Comparison of ENCODE assay signal across 15 mouse cellular contexts in the genomic region with DNA sequence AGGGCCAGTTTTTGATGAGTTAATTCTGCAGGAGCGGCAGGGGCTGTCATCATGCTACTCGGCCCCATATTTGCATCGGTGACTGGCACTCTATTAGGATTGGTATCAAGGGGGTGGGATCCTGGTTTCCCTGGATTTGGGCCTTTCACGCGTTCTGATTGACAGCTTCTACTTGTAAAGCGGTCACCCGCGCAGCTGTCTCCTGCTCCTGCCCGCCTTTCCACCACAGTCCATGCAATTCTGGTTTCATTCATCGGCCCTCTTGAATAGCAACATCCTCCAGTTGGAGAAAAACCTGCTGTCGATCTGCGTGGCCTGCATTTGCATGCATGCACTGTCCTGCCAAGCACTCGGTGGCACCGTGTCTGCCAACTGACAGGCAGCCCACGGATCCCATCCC.
DNase-seq lines count a peak whose midpoint lies in the region; ATAC-seq and TF ChIP-seq lines count a peak whose summit lies in the region.
"Had no signal": no experiment of that assay in that cellular context is flagged by ENCODE, and none has a peak within 500 bp of the region (broad histone marks: within the 10 kb centered on the region; RNA-seq: fewer than 3 reads in every experiment).

No protein-coding gene starts in this region.

- DNase-seq in left cerebral cortex, postnatal 4 days: peak; percentile 18
- no peak for DNase-seq in left cerebral cortex, adult 2 months (ENCODE audit: extremely low spot score in 1 of 2, low spot score in 2 of 2)
- DNase-seq in embryonic facial prominence, embryonic 11.5 days (ENCODE audit: low spot score): peak; percentile 17
- DNase-seq in hindbrain, embryonic 10.5 days (ENCODE audit: low spot score): peak; percentile 70
- no peak for DNase-seq in testis, postnatal 10 days (ENCODE audit: low spot score)
- DNase-seq: cerebellum, adult 9-10 months; lung, embryonic 14.5 days had no signal

- TF ChIP-seq CTCF in left cerebral cortex, adult 2 months (IDR thresholded peaks at IDR 0.05): no peak

- peak; percentile 48; the same call in 1 of the 2 replicates for ATAC-seq in embryonic facial prominence, embryonic 11.5 days (replicated peaks; ENCODE audit: insufficient number of reproducible peaks, low FRiP score, low TSS enrichment, low read depth)
- peak; percentile 96 for ATAC-seq in midbrain, embryonic 13.5 days
- no peak for ATAC-seq in monocyte, adult 5-6 weeks (replicated peaks; ENCODE audit: insufficient number of reproducible peaks, low FRiP score, low TSS enrichment, poor library complexity, severe bottlenecking)
- ATAC-seq in CD4-positive, CD25-positive, alpha-beta regulatory T cell, adult 4 months: no peak
- ATAC-seq: activated CD4-positive, CD25-positive, alpha-beta regulatory T cell, adult 4 months had no signal

- intact Hi-C loops in left cerebral cortex, postnatal 4 days (cut with DNase I): no loop called here
- intact Hi-C loops in left cerebral cortex, adult 2 months (cut with DNase I): no loop called here

- H3K27ac ChIP-seq in left cerebral cortex, adult 2 months: no peak overlapping the region
- H3K27ac ChIP-seq in embryonic facial prominence, embryonic 11.5 days (replicated peaks; ENCODE audit: low read depth, low read length): no peak overlapping the region
- peak overlapping the region; percentile 56; the same call in 1 of the 2 replicates for H3K27ac ChIP-seq in hindbrain, embryonic 10.5 days
- H3K27ac ChIP-seq in midbrain, embryonic 13.5 days: peak overlapping the region; percentile 31; the same call in 1 of the 2 replicates
- H3K27ac ChIP-seq: heart, embryonic 13.5 days; kidney, embryonic 15.5 days; limb, embryonic 15.5 days; stomach, postnatal 0 days had no signal

- no peak overlapping the region for H3K4me3 ChIP-seq in left cerebral cortex, adult 2 months
- H3K4me3 ChIP-seq in embryonic facial prominence, embryonic 11.5 days (ENCODE audit: low read depth, low read length): no peak overlapping the region
- no peak overlapping the region; the same call in 1 of the 2 replicates for H3K4me3 ChIP-seq in hindbrain, embryonic 10.5 days
- H3K4me3 ChIP-seq in midbrain, embryonic 13.5 days (replicated peaks): no peak overlapping the region
- H3K4me3 ChIP-seq: heart, embryonic 13.5 days; kidney, embryonic 15.5 days; limb, embryonic 15.5 days had no signal

- 70% methylated on average over 15 of the region's 15 CpGs for WGBS in embryonic facial prominence, embryonic 11.5 days
- 27% methylated on average over 15 of the region's 15 CpGs for WGBS in hindbrain, embryonic 10.5 days
- 11% methylated on average over 15 of the region's 15 CpGs for WGBS in midbrain, embryonic 13.5 days

- no peaks in the 10 kb centered on the region for H3K4me1 ChIP-seq in embryonic facial prominence, embryonic 11.5 days (ENCODE audit: control insufficient read depth, insufficient read depth, low read length)
- H3K4me1 ChIP-seq in hindbrain, embryonic 10.5 days (replicated peaks): peaks cover 16% of the 10 kb centered on the region
- H3K4me1 ChIP-seq in midbrain, embryonic 13.5 days (replicated peaks): peaks cover 13% of the 10 kb centered on the region
- H3K4me1 ChIP-seq: heart, embryonic 13.5 days; kidney, embryonic 15.5 days; limb, embryonic 15.5 days had no signal

- H3K27me3 ChIP-seq in embryonic facial prominence, embryonic 11.5 days (ENCODE audit: control insufficient read depth, insufficient read depth, low read length): no peaks in the 10 kb centered on the region
- peaks cover 27% of the 10 kb centered on the region for H3K27me3 ChIP-seq in hindbrain, embryonic 10.5 days (ENCODE audit: insufficient read depth, poor library complexity, severe bottlenecking)
- H3K27me3 ChIP-seq in midbrain, embryonic 13.5 days: peaks cover 40% of the 10 kb centered on the region
- H3K27me3 ChIP-seq: heart, embryonic 13.5 days; kidney, embryonic 15.5 days; limb, embryonic 15.5 days had no signal

- H3K36me3 ChIP-seq in embryonic facial prominence, embryonic 11.5 days (replicated peaks; ENCODE audit: control insufficient read depth, insufficient read depth, low read depth, low read length): no peaks in the 10 kb centered on the region
- no peaks in the 10 kb centered on the region for H3K36me3 ChIP-seq in hindbrain, embryonic 10.5 days
- H3K36me3 ChIP-seq in midbrain, embryonic 13.5 days: no peaks in the 10 kb centered on the region
- H3K36me3 ChIP-seq: heart, embryonic 13.5 days; kidney, embryonic 15.5 days; limb, embryonic 15.5 days had no signal

- H3K9me3 ChIP-seq in embryonic facial prominence, embryonic 11.5 days (replicated peaks; ENCODE audit: control insufficient read depth, low read length): no peaks in the 10 kb centered on the region
- H3K9me3 ChIP-seq in hindbrain, embryonic 10.5 days: no peaks in the 10 kb centered on the region
- H3K9me3 ChIP-seq in midbrain, embryonic 13.5 days: no peaks in the 10 kb centered on the region
- H3K9me3 ChIP-seq: heart, embryonic 13.5 days; kidney, embryonic 15.5 days; limb, embryonic 15.5 days had no signal

- no peak overlapping the region for H3K9ac ChIP-seq in embryonic facial prominence, embryonic 11.5 days (replicated peaks; ENCODE audit: low read length)
- H3K9ac ChIP-seq in midbrain, embryonic 13.5 days (replicated peaks): no peak overlapping the region
- H3K9ac ChIP-seq: heart, embryonic 13.5 days; kidney, embryonic 15.5 days; limb, embryonic 15.5 days; lung, embryonic 14.5 days had no signal

- no peak overlapping the region for H3K4me2 ChIP-seq in embryonic facial prominence, embryonic 11.5 days (ENCODE audit: low read depth, low read length)
- peak overlapping the region; percentile 22 for H3K4me2 ChIP-seq in midbrain, embryonic 13.5 days (replicated peaks)
- H3K4me2 ChIP-seq: heart, embryonic 13.5 days; kidney, embryonic 15.5 days; limb, embryonic 15.5 days; lung, embryonic 14.5 days had no signal

Comparison
In these comparisons a context has a peak if more than half of its experiments do, and no peak if none do; other contexts are left out.
1. DNase-seq: peak in left cerebral cortex, postnatal 4 days (single experiment), embryonic facial prominence, embryonic 11.5 days (single experiment) and hindbrain, embryonic 10.5 days (single experiment); none in left cerebral cortex, adult 2 months (0 of 2) and testis, postnatal 10 days (single experiment).
2. H3K27ac ChIP-seq: peak in hindbrain, embryonic 10.5 days (single experiment) and midbrain, embryonic 13.5 days (single experiment); none in left cerebral cortex, adult 2 months (single experiment) and embryonic facial prominence, embryonic 11.5 days (single experiment).
3. ATAC-seq: peak in embryonic facial prominence, embryonic 11.5 days (single experiment) and midbrain, embryonic 13.5 days (single experiment); none in monocyte, adult 5-6 weeks (single experiment) and CD4-positive, CD25-positive, alpha-beta regulatory T cell, adult 4 months (single experiment).